Mouse (Mus musculus): ENCODE measurements around the gene Mrpl45.
"Not testable (repeated sequence)": the region's sequence is repeated elsewhere in the genome, so short reads cannot be mapped to it uniquely, and the experiment has no call there.

Mrpl45 gene

GRCm38 (mm10) chr11:97315504-97316503 is at the start of gene Mrpl45:
Gene Mrpl45, plus strand, starts transcription at chr11:97315716.
- DNase-seq (ENCODE audit: low read depth, low spot score): peak; percentile 99

- not testable (repeated sequence) for DNase-seq (ENCODE audit: low read depth, low spot score)
Observed at GRCm38 (mm10) chr11:97266544-97266943, 49.0 kb upstream of the Mrpl45 start.

- DNase-seq (ENCODE audit: low read depth, low spot score): not testable (repeated sequence)
Observed at GRCm38 (mm10) chr11:97270004-97270403, 45.5 kb upstream of the Mrpl45 start.

GRCm38 (mm10) chr11:97272835-97273234 is 42.7 kb upstream of the Mrpl45 start:
- DNase-seq (ENCODE audit: low read depth, low spot score): no peak

- no peak for DNase-seq (ENCODE audit: low read depth, low spot score)
Observed at GRCm38 (mm10) chr11:97273613-97274012, 41.9 kb upstream of the Mrpl45 start.

- not testable (repeated sequence) for DNase-seq (ENCODE audit: low read depth, low spot score)
Observed at GRCm38 (mm10) chr11:97274947-97275346, 40.6 kb upstream of the Mrpl45 start.

- no peak for DNase-seq (ENCODE audit: low read depth, low spot score)
Observed at GRCm38 (mm10) chr11:97275349-97275748, 40.2 kb upstream of the Mrpl45 start.

- DNase-seq (ENCODE audit: low read depth, low spot score): no peak
Observed at GRCm38 (mm10) chr11:97276019-97276418, 39.5 kb upstream of the Mrpl45 start.

- DNase-seq (ENCODE audit: low read depth, low spot score): no peak
Observed at GRCm38 (mm10) chr11:97277166-97277565, 38.4 kb upstream of the Mrpl45 start.

- DNase-seq (ENCODE audit: low read depth, low spot score): no peak
Observed at GRCm38 (mm10) chr11:97278456-97278855, 37.1 kb upstream of the Mrpl45 start.

GRCm38 (mm10) chr11:97279040-97279404 is 36.5 kb upstream of the Mrpl45 start:
- no peak for DNase-seq (ENCODE audit: low read depth, low spot score)

GRCm38 (mm10) chr11:97279405-97280215 is 35.9 kb upstream of the Mrpl45 start:
- DNase-seq (ENCODE audit: low read depth, low spot score): no peak

- DNase-seq (ENCODE audit: low read depth, low spot score): peak; percentile 50
Observed at GRCm38 (mm10) chr11:97280216-97280861, 35.2 kb upstream of the Mrpl45 start, which contains the start of gene Npepps. Gene Npepps, minus strand, starts transcription at chr11:97280638.

- no peak for DNase-seq (ENCODE audit: low read depth, low spot score)
Observed at GRCm38 (mm10) chr11:97282179-97282578, 33.3 kb upstream of the Mrpl45 start.

- DNase-seq (ENCODE audit: low read depth, low spot score): no peak
Observed at GRCm38 (mm10) chr11:97284854-97285253, 30.7 kb upstream of the Mrpl45 start.

GRCm38 (mm10) chr11:97285852-97286775 is 29.4 kb upstream of the Mrpl45 start:
- DNase-seq (ENCODE audit: low read depth, low spot score): no peak

GRCm38 (mm10) chr11:97286973-97287372 is 28.5 kb upstream of the Mrpl45 start:
- DNase-seq (ENCODE audit: low read depth, low spot score): no peak

GRCm38 (mm10) chr11:97287643-97288042 is 27.9 kb upstream of the Mrpl45 start:
- no peak for DNase-seq (ENCODE audit: low read depth, low spot score)

GRCm38 (mm10) chr11:97289276-97290230 is 26.0 kb upstream of the Mrpl45 start:
- DNase-seq (ENCODE audit: low read depth, low spot score): no peak
